Mouse (Mus musculus): Measurements from ENCODE around the gene Nup214. TPM values are rescaled to one million over a fixed set of nuclear protein-coding genes. Genes with fewer than 3 reads are reported as not detected.

Nup214 gene
- total and polyA plus RNA-seq, 3 experiments: 13.9 to 106 (median 50.9) TPM

- Histone ChIP-seq H3K9me3 (replicated peaks; ENCODE audit: low read length) (no peaks in the 10 kb centered on the region), H3K27me3 (replicated peaks) (peaks cover 90% of the 10 kb centered on the region), H3K4me3 (replicated peaks in 1 of 3; ENCODE audit: low read depth in 2 of 3, low read length in 2 of 3, poor library complexity in 1 of 3) (no peak overlapping the region), H3K4me1 (ENCODE audit: control insufficient read depth in 1 of 2, insufficient read depth in 2 of 2) (no peaks in the 10 kb centered on the region), H3K9ac (ENCODE audit: insufficient read depth, low read depth) (no peak overlapping the region), H3K36me3 (replicated peaks in 1 of 2; ENCODE audit: control insufficient read depth in 1 of 2, insufficient read depth in 1 of 2, low read length in 1 of 2) (no peaks in the 10 kb centered on the region), H3K4me2 (ENCODE audit: insufficient read depth, low read depth, poor library complexity, severe bottlenecking) (no peak overlapping the region), H3K79me2 (replicated peaks; ENCODE audit: control insufficient read depth, extremely low read depth, insufficient read depth, poor library complexity, severe bottlenecking) (no peaks in the 10 kb centered on the region), H3K27ac (ENCODE audit: insufficient read depth, low read depth) (no peak overlapping the region)
- DNase-seq (ENCODE audit: extremely low read depth): no peak
- dilution Hi-C loops (cut with MboI; ENCODE audit: extremely low pct_ligation_motif_present, extremely low pct_unique_long_range_greater_than_20kb, low sequenced_read_pairs): no loop called here
- in situ Hi-C loops (cut with MboI; ENCODE audit: low pct_ligation_motif_present, low pct_unique_long_range_greater_than_20kb, low sequenced_read_pairs): no loop called here
- no peak for TF ChIP-seq ZC3H11A (IDR thresholded peaks at IDR 0.05; ENCODE audit: low read depth, low read length)
- no peak for TF ChIP-seq RAD21 (IDR thresholded peaks at IDR 0.05; ENCODE audit: low read depth, low read length)
- no peak for TF ChIP-seq KAT2A (IDR thresholded peaks at IDR 0.05; ENCODE audit: insufficient replicate concordance, low read length)
- TF ChIP-seq TCF12 (IDR thresholded peaks at IDR 0.05; ENCODE audit: low read depth, low read length): no peak
- TF ChIP-seq MEF2A (IDR thresholded peaks at IDR 0.05; ENCODE audit: borderline replicate concordance, low read depth, low read length): no peak
Observed at GRCm38 (mm10) chr2:31934551-31934950, 39.7 kb upstream of the Nup214 start.

- DNase-seq (ENCODE audit: extremely low read depth): no peak
- in situ Hi-C loops (cut with MboI; ENCODE audit: low pct_ligation_motif_present, low pct_unique_long_range_greater_than_20kb, low sequenced_read_pairs): no loop called here
- no peak overlapping the region for H3K4me2 ChIP-seq (ENCODE audit: insufficient read depth, low read depth, poor library complexity, severe bottlenecking)
- peaks cover 89% of the 10 kb centered on the region for H3K27me3 ChIP-seq (replicated peaks)
- H3K79me2 ChIP-seq (replicated peaks; ENCODE audit: control insufficient read depth, extremely low read depth, insufficient read depth, poor library complexity, severe bottlenecking): no peaks in the 10 kb centered on the region
- H3K27ac ChIP-seq (ENCODE audit: insufficient read depth, low read depth): no peak overlapping the region
- no peaks in the 10 kb centered on the region for H3K4me1 ChIP-seq (ENCODE audit: control insufficient read depth in 1 of 2, insufficient read depth in 2 of 2)
- no peaks in the 10 kb centered on the region for H3K36me3 ChIP-seq (replicated peaks in 1 of 2; ENCODE audit: control insufficient read depth in 1 of 2, insufficient read depth in 1 of 2, low read length in 1 of 2)
- no peak overlapping the region for H3K9ac ChIP-seq (ENCODE audit: insufficient read depth, low read depth)
- no peaks in the 10 kb centered on the region for H3K9me3 ChIP-seq (replicated peaks; ENCODE audit: low read length)
- dilution Hi-C loops (cut with MboI; ENCODE audit: extremely low pct_ligation_motif_present, extremely low pct_unique_long_range_greater_than_20kb, low sequenced_read_pairs): no loop called here
- no peak for TF ChIP-seq CHD2 (IDR thresholded peaks at IDR 0.05; ENCODE audit: low read length)
- TF ChIP-seq HCFC1 (IDR thresholded peaks at IDR 0.05; ENCODE audit: low read depth, low read length): no peak
- no peak for TF ChIP-seq TCF12 (IDR thresholded peaks at IDR 0.05; ENCODE audit: low read depth, low read length)
- TF ChIP-seq NELFE (IDR thresholded peaks at IDR 0.05; ENCODE audit: low read depth, low read length): no peak
- TF ChIP-seq MAZ (IDR thresholded peaks at IDR 0.05; ENCODE audit: low read depth, low read length): no peak
- no peak for TF ChIP-seq BHLHE40 (IDR thresholded peaks at IDR 0.05; ENCODE audit: low read depth, low read length)
- no peak for TF ChIP-seq RAD21 (IDR thresholded peaks at IDR 0.05; ENCODE audit: low read depth, low read length)
- H3K4me3 ChIP-seq (replicated peaks in 1 of 3; ENCODE audit: low read depth in 2 of 3, low read length in 2 of 3, poor library complexity in 1 of 3): no peak overlapping the region
Observed at GRCm38 (mm10) chr2:31935054-31935453, 39.2 kb upstream of the Nup214 start.

- dilution Hi-C loops (cut with MboI; ENCODE audit: extremely low pct_ligation_motif_present, extremely low pct_unique_long_range_greater_than_20kb, low sequenced_read_pairs): no loop called here
- H3K27me3 ChIP-seq (replicated peaks): peaks cover 78% of the 10 kb centered on the region
Observed at GRCm38 (mm10) chr2:31938298-31938697, 35.9 kb upstream of the Nup214 start.

More at GRCm38 (mm10) chr2:31938298-31938697, 35.9 kb upstream of the Nup214 start:
- H3K4me3 ChIP-seq (replicated peaks in 1 of 3; ENCODE audit: low read depth in 2 of 3, low read length in 2 of 3, poor library complexity in 1 of 3): no peak overlapping the region
- H3K27ac ChIP-seq (ENCODE audit: insufficient read depth, low read depth): no peak overlapping the region
- DNase-seq (ENCODE audit: extremely low read depth): no peak
- TF ChIP-seq MXI1 (IDR thresholded peaks at IDR 0.05; ENCODE audit: low read depth, low read length) (no peak), ZNF384 (IDR thresholded peaks at IDR 0.05; ENCODE audit: low read depth, low read length) (no peak), MAX (IDR thresholded peaks at IDR 0.05; ENCODE audit: low read length) (no peak), CTCF (conservative IDR thresholded peaks at IDR 0.05 in 1 of 2, IDR thresholded peaks at IDR 0.05 in 1 of 2; ENCODE audit: low read depth in 2 of 2, low read length in 2 of 2) (no peak), MEF2A (IDR thresholded peaks at IDR 0.05; ENCODE audit: borderline replicate concordance, low read depth, low read length) (no peak), USF1 (IDR thresholded peaks at IDR 0.05; ENCODE audit: low read depth, low read length) (no peak), HCFC1 (IDR thresholded peaks at IDR 0.05; ENCODE audit: low read depth, low read length) (no peak), ETS1 (conservative IDR thresholded peaks at IDR 0.05; ENCODE audit: low read depth, low read length) (no peak), NELFE (IDR thresholded peaks at IDR 0.05; ENCODE audit: low read depth, low read length) (no peak), ZMIZ1 (IDR thresholded peaks at IDR 0.05; ENCODE audit: low read depth, low read length) (no peak)
- in situ Hi-C loops (cut with MboI; ENCODE audit: low pct_ligation_motif_present, low pct_unique_long_range_greater_than_20kb, low sequenced_read_pairs): no loop called here
- H3K9ac ChIP-seq (ENCODE audit: insufficient read depth, low read depth): no peak overlapping the region
- no peaks in the 10 kb centered on the region for H3K79me2 ChIP-seq (replicated peaks; ENCODE audit: control insufficient read depth, extremely low read depth, insufficient read depth, poor library complexity, severe bottlenecking)
- no peaks in the 10 kb centered on the region for H3K4me1 ChIP-seq (ENCODE audit: control insufficient read depth in 1 of 2, insufficient read depth in 2 of 2)
- no peak overlapping the region for H3K4me2 ChIP-seq (ENCODE audit: insufficient read depth, low read depth, poor library complexity, severe bottlenecking)
- H3K9me3 ChIP-seq (replicated peaks; ENCODE audit: low read length): no peaks in the 10 kb centered on the region
- H3K36me3 ChIP-seq (replicated peaks in 1 of 2; ENCODE audit: control insufficient read depth in 1 of 2, insufficient read depth in 1 of 2, low read length in 1 of 2): no peaks in the 10 kb centered on the region

Data from CH12.LX (cell line).